Mouse (Mus musculus): ENCODE data around the gene Pnrc2. TPM values are rescaled to one million over a fixed set of nuclear protein-coding genes. Genes with fewer than 3 reads are reported as not detected.

Pnrc2 gene
- total and polyA plus RNA-seq, 3 experiments = 48.0 to 76.3 (median 49.8) TPM

DNA sequence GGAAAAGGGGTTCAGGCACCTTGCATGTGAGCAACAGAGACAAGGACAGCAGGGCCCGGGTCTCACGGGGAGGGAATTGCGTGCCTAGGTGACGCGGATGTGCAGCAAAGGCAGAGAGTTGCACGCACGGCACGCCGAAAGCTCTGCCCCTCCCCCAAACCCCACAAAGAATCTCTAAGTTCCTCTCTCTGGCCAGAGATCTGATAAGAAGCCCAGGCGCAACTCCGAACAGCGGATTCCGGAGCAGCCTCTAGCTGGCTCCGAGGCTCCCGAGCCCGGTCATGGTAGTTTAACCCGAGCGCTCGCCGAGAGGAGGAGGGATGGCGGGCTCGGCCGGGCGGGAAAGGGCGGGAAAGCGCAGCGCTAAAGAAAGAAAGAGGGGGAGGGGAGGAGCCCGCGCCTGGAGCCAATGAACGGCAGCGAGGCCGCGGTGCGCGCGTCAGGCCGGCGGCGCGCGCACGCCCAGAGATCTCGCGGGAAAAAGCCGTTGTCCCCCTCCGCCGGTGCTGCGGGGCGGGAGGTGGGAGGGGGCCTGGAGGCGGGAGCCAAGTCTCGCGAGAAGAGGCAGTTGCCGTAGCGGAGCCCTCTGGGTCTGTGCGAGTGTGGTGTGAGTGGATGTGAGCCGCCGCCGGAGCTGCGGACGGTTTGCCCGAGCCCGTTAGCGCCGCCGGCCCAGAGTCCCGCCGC, 18.0 kb downstream of the Pnrc2 start, which contains the start of gene Srsf10 (continued):
- TF ChIP-seq E2F4 (IDR thresholded peaks at IDR 0.05; ENCODE audit: borderline replicate concordance, low read depth, low read length) = peak; percentile 91

DNA sequence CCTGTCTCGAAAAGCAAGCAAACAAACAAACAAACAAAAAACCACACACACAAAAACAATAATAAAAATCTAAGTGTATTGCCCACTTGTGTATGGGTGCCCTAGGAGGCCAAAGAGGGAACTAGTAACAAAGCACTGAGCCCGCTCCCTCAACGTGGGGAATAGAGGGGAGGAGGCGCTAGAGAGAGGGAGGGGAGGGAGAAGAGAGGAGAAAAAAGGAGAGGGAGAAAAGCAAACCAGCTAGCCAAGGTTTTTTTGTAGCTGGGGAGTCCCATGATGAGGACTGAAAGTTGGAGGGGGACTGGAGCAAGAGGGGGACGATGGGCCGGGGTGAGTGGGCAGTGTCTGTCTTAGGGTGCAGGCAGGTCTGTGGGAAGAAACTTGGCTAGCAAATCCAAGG, 18.6 kb downstream of the Pnrc2 start:
- no peaks in the 10 kb centered on the region for H3K9me3 ChIP-seq (replicated peaks; ENCODE audit: insufficient read depth, low read length)
- peak overlapping the region; percentile 40 to 68 for H3K4me3 ChIP-seq (ENCODE audit: control insufficient read depth in 1 of 2, insufficient read depth in 1 of 2, low read depth in 2 of 2, low read length in 2 of 2)
- peak overlapping the region; percentile 86 for H3K27ac ChIP-seq (ENCODE audit: control insufficient read depth, low read depth, low read length)
- H3K9ac ChIP-seq (ENCODE audit: control insufficient read depth, low read depth, low read length, poor library complexity, severe bottlenecking) = peak overlapping the region; percentile 83
- TF ChIP-seq ZMIZ1 (IDR thresholded peaks at IDR 0.05; ENCODE audit: low read depth, low read length) = peak; percentile 31; the same call in 1 of the 2 replicates
- TF ChIP-seq TBP (IDR thresholded peaks at IDR 0.05; ENCODE audit: low read depth, low read length) = no peak
- TF ChIP-seq ELF1 (IDR thresholded peaks at IDR 0.05; ENCODE audit: low read depth, low read length) = no peak
- no peak for TF ChIP-seq SIN3A (IDR thresholded peaks at IDR 0.05; ENCODE audit: low read length)
- no peak for TF ChIP-seq ZKSCAN1 (IDR thresholded peaks at IDR 0.05; ENCODE audit: low read depth, low read length)
- no peak for TF ChIP-seq NRF1 (IDR thresholded peaks at IDR 0.05; ENCODE audit: insufficient read depth, low read depth, low read length, poor library complexity, severe bottlenecking)
- no peak for TF ChIP-seq POLR2AphosphoS2 (IDR thresholded peaks at IDR 0.05; ENCODE audit: low read length)
- no peak for TF ChIP-seq POLR2AphosphoS5 (IDR thresholded peaks at IDR 0.05; ENCODE audit: borderline replicate concordance, low read depth, low read length)
- peak; percentile 60; the same call in 1 of the 2 replicates for TF ChIP-seq MAZ (IDR thresholded peaks at IDR 0.05; ENCODE audit: low read depth, low read length)
- no peak for TF ChIP-seq BHLHE40 (IDR thresholded peaks at IDR 0.05; ENCODE audit: borderline replicate concordance, low read depth, low read length)
- no peak for TF ChIP-seq TCF12 (IDR thresholded peaks at IDR 0.05; ENCODE audit: low read depth, low read length)
- no peak for TF ChIP-seq POLR2A (IDR thresholded peaks at IDR 0.05; ENCODE audit: control insufficient read depth in 1 of 2, insufficient read depth in 1 of 2, low read depth in 1 of 2, low read length in 2 of 2, poor library complexity in 1 of 2)
- H3K27me3 ChIP-seq (ENCODE audit: control insufficient read depth in 1 of 2, insufficient read depth in 2 of 2, low read length in 2 of 2) = no peaks in the 10 kb centered on the region
- DNase-seq (ENCODE audit: low read depth, low spot score) = peak; percentile 79
- peaks cover 11 to 46% of the 10 kb centered on the region in 2 experiments for H3K36me3 ChIP-seq (ENCODE audit: control insufficient read depth in 1 of 2, insufficient read depth in 2 of 2, low read length in 2 of 2)
- peaks cover 12 to 42% of the 10 kb centered on the region in 2 experiments for H3K4me1 ChIP-seq (ENCODE audit: control insufficient read depth in 1 of 2, insufficient read depth in 2 of 2, low read length in 2 of 2)
- H3K79me2 ChIP-seq (ENCODE audit: control insufficient read depth, insufficient read depth, low read length, poor library complexity) = peaks cover 37% of the 10 kb centered on the region

DNA sequence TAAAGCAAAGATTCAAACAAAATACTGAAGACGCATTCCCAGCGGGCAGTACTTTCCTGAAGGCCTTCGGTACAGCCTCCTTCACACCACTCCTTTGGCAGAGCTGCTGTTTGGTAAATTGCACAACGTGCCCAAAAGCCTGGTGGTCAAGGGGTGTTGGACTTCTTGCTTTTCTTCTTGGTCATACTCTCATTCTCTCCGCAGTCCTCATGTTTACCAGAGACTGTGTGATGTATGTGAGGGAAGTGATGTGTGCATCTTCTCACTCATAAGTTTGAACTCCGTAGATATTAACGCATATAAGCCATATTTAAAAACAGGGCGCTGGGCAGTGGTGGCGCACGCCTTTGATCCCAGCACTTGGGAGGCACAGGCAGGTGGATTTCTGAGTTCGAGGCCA, 19.0 kb downstream of the Pnrc2 start:
- TF ChIP-seq TBP (IDR thresholded peaks at IDR 0.05; ENCODE audit: low read depth, low read length) (no peak), MEF2A (IDR thresholded peaks at IDR 0.05; ENCODE audit: extremely low read depth, insufficient replicate concordance, low read depth, low read length, poor library complexity, severe bottlenecking) (no peak), GABPA (IDR thresholded peaks at IDR 0.05; ENCODE audit: low read depth, low read length) (no peak), CHD2 (IDR thresholded peaks at IDR 0.05; ENCODE audit: low read length) (no peak), MYB (IDR thresholded peaks at IDR 0.05; ENCODE audit: low read depth, low read length) (no peak)
- DNase-seq (ENCODE audit: low read depth, low spot score) = no peak
- no peak overlapping the region for H3K27ac ChIP-seq (ENCODE audit: control insufficient read depth, low read depth, low read length)
- peaks cover 11 to 44% of the 10 kb centered on the region in 2 experiments for H3K36me3 ChIP-seq (ENCODE audit: control insufficient read depth in 1 of 2, insufficient read depth in 2 of 2, low read length in 2 of 2)
- peak overlapping the region; percentile 83 for H3K9ac ChIP-seq (ENCODE audit: control insufficient read depth, low read depth, low read length, poor library complexity, severe bottlenecking)
- no peak overlapping the region; a peak in 2 of 4 replicates for H3K4me3 ChIP-seq (ENCODE audit: control insufficient read depth in 1 of 2, insufficient read depth in 1 of 2, low read depth in 2 of 2, low read length in 2 of 2)
- no peaks in the 10 kb centered on the region for H3K9me3 ChIP-seq (replicated peaks; ENCODE audit: insufficient read depth, low read length)
- H3K27me3 ChIP-seq (ENCODE audit: control insufficient read depth in 1 of 2, insufficient read depth in 2 of 2, low read length in 2 of 2) = no peaks in the 10 kb centered on the region
- H3K4me1 ChIP-seq (ENCODE audit: control insufficient read depth in 1 of 2, insufficient read depth in 2 of 2, low read length in 2 of 2) = peaks cover 12 to 44% of the 10 kb centered on the region in 2 experiments
- H3K79me2 ChIP-seq (ENCODE audit: control insufficient read depth, insufficient read depth, low read length, poor library complexity) = peaks cover 33% of the 10 kb centered on the region

Measured in MEL (cell line).